Mouse (Mus musculus): ENCODE data around the gene Vhl. TPM values are rescaled to one million over a fixed set of nuclear protein-coding genes. Genes with fewer than 3 reads are reported as not detected.
A peak's percentile ranks its signal among the peaks of the same experiment; 100 is the strongest.

Gene Vhl
- total and polyA plus RNA-seq, 3 experiments, result 12.0 to 12.5 TPM; not detected in 1

DNA sequence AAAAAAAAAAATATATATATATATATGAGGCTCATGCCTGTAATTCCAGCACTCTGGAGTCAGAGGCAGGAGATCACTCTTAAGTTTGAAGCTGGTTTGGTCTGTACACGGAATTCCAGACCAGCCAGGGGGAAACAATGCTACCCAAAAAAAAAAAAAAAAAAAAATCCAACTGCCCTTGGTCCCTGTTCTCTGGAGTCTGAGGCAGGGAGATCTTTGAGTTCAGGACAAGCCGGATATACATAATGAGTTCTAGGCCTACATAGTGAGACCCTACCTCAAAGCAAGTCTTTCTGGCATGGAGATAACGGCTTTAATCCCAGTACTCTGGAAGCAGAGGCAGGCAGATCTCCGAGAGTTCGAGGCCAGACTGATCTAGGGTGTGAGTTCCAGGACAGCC lies 373 bp upstream of the Vhl start:
- H3K9me3 ChIP-seq (replicated peaks; ENCODE audit: insufficient read depth, low read length), result no peaks in the 10 kb centered on the region
- H3K79me2 ChIP-seq (ENCODE audit: control insufficient read depth, insufficient read depth, low read length, poor library complexity), result peaks cover 10% of the 10 kb centered on the region
- H3K27ac ChIP-seq (ENCODE audit: control insufficient read depth, low read depth, low read length), result no peak overlapping the region; the same call in 1 of the 2 replicates
- H3K4me1 ChIP-seq (ENCODE audit: control insufficient read depth in 1 of 2, insufficient read depth in 2 of 2, low read length in 2 of 2), result peaks cover 6 to 13% of the 10 kb centered on the region in 2 experiments
- peak overlapping the region; percentile 71 for H3K9ac ChIP-seq (ENCODE audit: control insufficient read depth, low read depth, low read length, poor library complexity, severe bottlenecking)
- TF ChIP-seq CHD2 (IDR thresholded peaks at IDR 0.05; ENCODE audit: low read length) (no peak), MAFK (IDR thresholded peaks at IDR 0.05; ENCODE audit: borderline replicate concordance, low read depth, low read length) (no peak), ZNF384 (IDR thresholded peaks at IDR 0.05; ENCODE audit: low read depth, low read length) (peak; percentile 70; the same call in 1 of the 2 replicates), GATA1 (IDR thresholded peaks at IDR 0.05; ENCODE audit: low read depth, low read length) (peak; percentile 41; the same call in 1 of the 2 replicates), ZKSCAN1 (IDR thresholded peaks at IDR 0.05; ENCODE audit: low read depth, low read length) (no peak)
- peak; percentile 45 for DNase-seq (ENCODE audit: low read depth, low spot score)
- no peaks in the 10 kb centered on the region for H3K27me3 ChIP-seq (ENCODE audit: control insufficient read depth in 1 of 2, insufficient read depth in 2 of 2, low read length in 2 of 2)
- peak overlapping the region; percentile 88 to 100 for H3K4me3 ChIP-seq (ENCODE audit: control insufficient read depth in 1 of 2, insufficient read depth in 1 of 2, low read depth in 2 of 2, low read length in 2 of 2)
- H3K36me3 ChIP-seq (ENCODE audit: control insufficient read depth in 1 of 2, insufficient read depth in 2 of 2, low read length in 2 of 2), result peaks cover 0 to 24% of the 10 kb centered on the region in 2 experiments

DNA sequence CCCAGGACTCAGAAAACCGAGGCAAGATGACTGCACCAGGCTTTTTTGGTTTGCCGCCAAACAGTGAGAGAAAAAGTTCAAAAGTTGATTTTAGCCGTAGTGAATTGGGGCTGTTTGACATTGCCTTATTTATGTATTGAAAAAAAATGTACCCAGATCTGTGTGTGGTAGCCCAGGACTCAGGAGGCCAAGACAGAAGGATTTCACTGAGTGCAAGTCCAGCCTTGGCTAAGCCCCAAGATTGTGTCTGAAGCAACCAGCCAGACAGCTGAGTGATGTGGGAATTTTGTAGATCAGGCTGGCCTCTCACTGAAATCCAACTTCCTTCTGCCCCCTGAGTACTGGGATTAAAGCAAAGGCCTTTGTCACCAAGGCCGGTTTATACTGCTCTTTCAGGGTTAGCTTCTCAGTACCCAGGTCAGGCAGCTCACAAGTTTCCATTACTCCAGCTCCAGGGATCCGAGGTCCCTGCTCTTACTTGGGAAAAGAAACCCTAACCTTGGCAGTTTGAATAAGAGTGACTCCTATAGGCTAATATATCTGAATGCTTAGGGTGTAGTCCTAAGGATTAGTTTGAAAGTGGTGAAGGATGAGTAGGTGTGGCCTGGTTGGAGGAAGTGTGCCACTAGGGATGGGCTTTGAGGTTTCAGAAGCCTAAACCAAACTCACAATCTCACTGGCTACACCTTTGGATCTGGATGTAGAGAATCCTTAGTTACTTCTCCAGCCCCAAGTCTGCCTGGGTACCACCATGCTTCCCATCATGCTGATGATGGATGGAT lies 1.4 kb downstream of the Vhl start:
- no peaks in the 10 kb centered on the region for H3K27me3 ChIP-seq (ENCODE audit: control insufficient read depth in 1 of 2, insufficient read depth in 2 of 2, low read length in 2 of 2)
- no peaks in the 10 kb centered on the region for H3K9me3 ChIP-seq (replicated peaks; ENCODE audit: insufficient read depth, low read length)
- DNase-seq (ENCODE audit: low read depth, low spot score), result peak; percentile 60
- H3K9ac ChIP-seq (ENCODE audit: control insufficient read depth, low read depth, low read length, poor library complexity, severe bottlenecking), result peak overlapping the region; percentile 98
- H3K27ac ChIP-seq (ENCODE audit: control insufficient read depth, low read depth, low read length), result no peak overlapping the region
- peaks cover 6 to 13% of the 10 kb centered on the region in 2 experiments for H3K4me1 ChIP-seq (ENCODE audit: control insufficient read depth in 1 of 2, insufficient read depth in 2 of 2, low read length in 2 of 2)
- peak overlapping the region; percentile 70 to 95 for H3K4me3 ChIP-seq (ENCODE audit: control insufficient read depth in 1 of 2, insufficient read depth in 1 of 2, low read depth in 2 of 2, low read length in 2 of 2)
- TF ChIP-seq SIN3A (IDR thresholded peaks at IDR 0.05; ENCODE audit: low read length) (peak; percentile 12; the same call in 1 of the 2 replicates), MXI1 (IDR thresholded peaks at IDR 0.05; ENCODE audit: low read depth, low read length) (no peak), TAL1 (IDR thresholded peaks at IDR 0.05; ENCODE audit: low read length) (0 out of 2 replicates have a peak, but pooled peaks have one; percentile 8)
- H3K36me3 ChIP-seq (ENCODE audit: control insufficient read depth in 1 of 2, insufficient read depth in 2 of 2, low read length in 2 of 2), result peaks cover 0 to 24% of the 10 kb centered on the region in 2 experiments
- peaks cover 10% of the 10 kb centered on the region for H3K79me2 ChIP-seq (ENCODE audit: control insufficient read depth, insufficient read depth, low read length, poor library complexity)

DNA sequence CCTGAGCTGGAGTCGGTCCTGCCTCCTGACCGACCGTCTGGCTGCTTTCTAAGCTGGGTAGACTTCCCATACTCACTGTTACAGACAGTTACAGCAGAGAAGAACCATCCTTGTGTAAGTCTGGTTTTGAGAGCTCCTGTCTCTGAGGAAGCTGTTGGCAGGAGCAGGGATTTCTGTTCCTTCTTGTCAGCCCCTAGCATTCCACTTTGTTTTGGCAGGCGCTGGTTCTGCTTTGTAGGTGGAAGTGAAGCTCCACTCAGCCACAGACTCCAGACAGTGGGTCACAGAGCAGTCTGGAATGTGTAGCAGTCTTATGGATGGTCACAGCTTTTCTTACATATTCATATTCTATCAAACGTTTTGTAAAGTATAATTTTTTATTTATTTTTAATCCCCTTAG lies 6.6 kb downstream of the Vhl start:
- Histone ChIP-seq H3K79me2 (ENCODE audit: control insufficient read depth, insufficient read depth, low read length, poor library complexity) (no peaks in the 10 kb centered on the region), H3K9ac (ENCODE audit: control insufficient read depth, low read depth, low read length, poor library complexity, severe bottlenecking) (no peak overlapping the region), H3K4me3 (ENCODE audit: control insufficient read depth in 1 of 2, insufficient read depth in 1 of 2, low read depth in 2 of 2, low read length in 2 of 2) (no peak overlapping the region), H3K4me1 (ENCODE audit: control insufficient read depth in 1 of 2, insufficient read depth in 2 of 2, low read length in 2 of 2) (0 out of 4 replicates have a peak, but pooled peaks cover 0 to under 1% of the 10 kb centered on the region in 2 experiments), H3K27ac (ENCODE audit: control insufficient read depth, low read depth, low read length) (no peak overlapping the region), H3K9me3 (replicated peaks; ENCODE audit: insufficient read depth, low read length) (no peaks in the 10 kb centered on the region), H3K36me3 (ENCODE audit: control insufficient read depth in 1 of 2, insufficient read depth in 2 of 2, low read length in 2 of 2) (peaks cover 0 to 4% of the 10 kb centered on the region in 2 experiments), H3K27me3 (ENCODE audit: control insufficient read depth in 1 of 2, insufficient read depth in 2 of 2, low read length in 2 of 2) (no peaks in the 10 kb centered on the region)
- TF ChIP-seq NELFE (IDR thresholded peaks at IDR 0.05; ENCODE audit: low read depth, low read length), result no peak
- no peak for TF ChIP-seq USF1 (IDR thresholded peaks at IDR 0.05; ENCODE audit: low read depth, low read length)
- no peak for DNase-seq (ENCODE audit: low read depth, low spot score)

Data from MEL (cell line).